Mouse (Mus musculus) bone marrow, adult 2 months (tissue): ENCODE measurements around the gene Clic6. TPM values are rescaled to one million over a fixed set of nuclear protein-coding genes. Genes with fewer than 3 reads are reported as not detected.

Experiments
- H3K27ac ChIP-seq: fragments of 200-500 bp; 2 replicates; pipeline ENCODE4 v1.5.1; 2012; ENCODE audit warnings: low read depth, mild to moderate bottlenecking, control low read depth, inconsistent platforms, low read length; ENCODE audit not compliant: control insufficient read depth, poor library complexity, insufficient read depth
- H3K4me1 ChIP-seq: fragments of 200-500 bp; 2 replicates; pipeline ENCODE4 v1.6.1; 2011; ENCODE audit warnings: low read length; ENCODE audit not compliant: control insufficient read depth, insufficient read depth
- H3K4me3 ChIP-seq: fragments of 200-500 bp; replicated peaks from 2 replicates; pipeline ENCODE3; 2011; ENCODE audit warnings: mild to moderate bottlenecking, low read depth, low read length, control low read depth; ENCODE audit not compliant: control insufficient read depth
- CTCF ChIP-seq: fragments of 200-500 bp; IDR thresholded peaks from 2 replicates; pipeline ENCODE4 v1.5.1; 2011; ENCODE audit warnings: low read length, control low read depth; ENCODE audit not compliant: control insufficient read depth, insufficient read depth
- POLR2A ChIP-seq: fragments of 200-500 bp; IDR thresholded peaks from 2 replicates; pipeline ENCODE4 v1.6.1; 2011; ENCODE audit warnings: low read depth, mild to moderate bottlenecking, control low read depth, low read length, borderline replicate concordance; ENCODE audit not compliant: control insufficient read depth
- WGBS: fragments of 180-500 bp; shearing (Covaris S2); methylation state at CpG from one replicate; pipeline ENCODE4 v1.1.7; 2018; 5-methylcytosine and 5-hydroxymethylcytosine counted together
- polyA plus RNA-seq: library from polyadenylated mRNA; stranded (reverse); fragments of >200 nt; gene quantifications from 2 replicates; pipeline ENCODE4 v1.2.4, GENCODE M21; 2011; ENCODE audit warnings: low replicate concordance; ENCODE audit not compliant: missing spikeins, insufficient read depth, insufficient read length

Gene Clic6
- polyA plus RNA-seq, 1 experiment, result not detected

- 23% methylated on average over 10 of the region's 10 CpGs for WGBS
- TF ChIP-seq POLR2A, result no peak
- no peak for TF ChIP-seq CTCF
- H3K4me3 ChIP-seq, result no peak overlapping the region
- H3K27ac ChIP-seq, result no peak overlapping the region
- H3K4me1 ChIP-seq, result peaks cover 2% of the 10 kb centered on the region
These were observed 90.3 kb downstream of the Clic6 start for GRCm38 (mm10) chr16:92575792-92576191.

GRCm38 (mm10) chr16:92577381-92577780 is 91.8 kb downstream of the Clic6 start:
- Histone ChIP-seq H3K4me1 (peaks cover 2% of the 10 kb centered on the region), H3K4me3 (no peak overlapping the region), H3K27ac (no peak overlapping the region)
- WGBS, result 90% methylated on average over 9 of the region's 9 CpGs
- TF ChIP-seq CTCF (no peak), POLR2A (no peak)

GRCm38 (mm10) chr16:92578915-92579653 is 93.5 kb downstream of the Clic6 start:
- no peak for TF ChIP-seq POLR2A
- no peak for TF ChIP-seq CTCF

GRCm38 (mm10) chr16:92580981-92581380 is 95.4 kb downstream of the Clic6 start:
- no peak overlapping the region for H3K4me3 ChIP-seq
- TF ChIP-seq POLR2A (no peak), CTCF (no peak)
- no peaks in the 10 kb centered on the region for H3K4me1 ChIP-seq
- WGBS, result 80% methylated on average over 10 of the region's 10 CpGs
- no peak overlapping the region for H3K27ac ChIP-seq

More at GRCm38 (mm10) chr16:92578915-92579653, 93.5 kb downstream of the Clic6 start:
- H3K4me3 ChIP-seq, result no peak overlapping the region
- 68% methylated on average over 7 of the region's 7 CpGs for WGBS
- no peak overlapping the region for H3K27ac ChIP-seq
- H3K4me1 ChIP-seq, result peaks cover 2% of the 10 kb centered on the region; the same call in 1 of the 2 replicates

GRCm38 (mm10) chr16:92581767-92582166 is 96.2 kb downstream of the Clic6 start:
- WGBS, result 18% methylated on average over 10 of the region's 10 CpGs
- TF ChIP-seq POLR2A (no peak), CTCF (no peak)
- no peak overlapping the region for H3K4me3 ChIP-seq
- no peaks in the 10 kb centered on the region for H3K4me1 ChIP-seq
- H3K27ac ChIP-seq, result no peak overlapping the region

GRCm38 (mm10) chr16:92587836-92588235 is 102.3 kb downstream of the Clic6 start:
- 90% methylated on average over 4 of the region's 4 CpGs for WGBS
- no peak for TF ChIP-seq CTCF
- no peak for TF ChIP-seq POLR2A
- H3K4me3 ChIP-seq, result no peak overlapping the region
- no peak overlapping the region for H3K27ac ChIP-seq
- no peaks in the 10 kb centered on the region for H3K4me1 ChIP-seq

Other genes starting within 250 kb of the Clic6 start
- 0.59 TPM in 1 of 2 replicates, not detected in the other for gene Kcne2, start 193.3 kb upstream of the Clic6 start, polyA plus RNA-seq
- gene Smim11, start 184.4 kb upstream of the Clic6 start, polyA plus RNA-seq, result 42.2 and 64.0 TPM in 2 replicates
- not detected in 2 replicates for gene Fam243, start 164.3 kb upstream of the Clic6 start, polyA plus RNA-seq
- gene Kcne1, start 126.3 kb upstream of the Clic6 start, polyA plus RNA-seq, result not detected in 2 replicates
- 3.6 and 9.5 TPM in 2 replicates for gene Rcan1, start 14.9 kb upstream of the Clic6 start, polyA plus RNA-seq